Mouse (Mus musculus) brain, embryonic 14.5 days (tissue): Measurements from ENCODE around the gene Ndufb11. TPM values are rescaled to one million over a fixed set of nuclear protein-coding genes. Genes with fewer than 3 reads are reported as not detected.

ENCODE experiments used
- DNase-seq: peaks from one replicate; pipeline ENCODE4 v3.0.0-alpha.2; 2011; ENCODE audit warnings: low read depth
- CTCF ChIP-seq: fragments of 200-500 bp; IDR thresholded peaks from 2 replicates; pipeline ENCODE4 v1.5.1; 2012; ENCODE audit warnings: inconsistent platforms, mild to moderate bottlenecking, moderate library complexity, borderline replicate concordance; ENCODE audit not compliant: insufficient read depth, insufficient read length; ENCODE audit errors: extremely low read depth
- POLR2A ChIP-seq: fragments of 200-500 bp; IDR thresholded peaks from 2 replicates; pipeline ENCODE4 v1.6.1; 2012; ENCODE audit warnings: mild to moderate bottlenecking, inconsistent platforms, borderline replicate concordance; ENCODE audit not compliant: poor library complexity, insufficient read depth, insufficient read length, severe bottlenecking; ENCODE audit errors: extremely low read depth
- polyA plus RNA-seq: library from polyadenylated mRNA; depleted of rRNA; stranded (reverse); fragments of >200 nt; gene quantifications from 2 replicates; pipeline ENCODE4 v1.2.3, GENCODE M21; 2012; rRNA removed

Ndufb11 gene
- polyA plus RNA-seq, 1 experiment = 131 TPM

GRCm38 (mm10) chrX:20608500-20608899 lies 8.9 kb downstream of the Ndufb11 start:
- TF ChIP-seq POLR2A (no peak), CTCF (no peak)
- no peak for DNase-seq

- DNase-seq = peak; percentile 12
- TF ChIP-seq POLR2A = no peak
- no peak for TF ChIP-seq CTCF
These were observed 29.5 kb downstream of the Ndufb11 start for GRCm38 (mm10) chrX:20587968-20588367.

- DNase-seq = no peak
- TF ChIP-seq CTCF (no peak), POLR2A (no peak)
These were observed 43.5 kb downstream of the Ndufb11 start for GRCm38 (mm10) chrX:20573927-20574326.

- TF ChIP-seq POLR2A = no peak
- no peak for TF ChIP-seq CTCF
- DNase-seq = no peak
These were observed 44.7 kb downstream of the Ndufb11 start for GRCm38 (mm10) chrX:20572683-20573082.

- peak; percentile 44 for DNase-seq
- no peak for TF ChIP-seq CTCF
- no peak for TF ChIP-seq POLR2A
These were observed 46.4 kb downstream of the Ndufb11 start for GRCm38 (mm10) chrX:20571024-20571423.

Other genes with a start within 250 kb of the Ndufb11 start
- gene Jade3, start 191.9 kb downstream of the Ndufb11 start, polyA plus RNA-seq = 9.5 and 10.3 TPM in 2 replicates
- gene Rgn, start 67.8 kb downstream of the Ndufb11 start, polyA plus RNA-seq = 0.22 and 0.24 TPM in 2 replicates
- 83.1 and 91.0 TPM in 2 replicates for gene Rbm10, start 116 bp downstream of the Ndufb11 start, polyA plus RNA-seq
- 580 and 611 TPM in 2 replicates for gene Uba1, start 40.7 kb upstream of the Ndufb11 start, polyA plus RNA-seq
- 251 and 271 TPM in 2 replicates for gene Cdk16, start 70.3 kb upstream of the Ndufb11 start, polyA plus RNA-seq
- gene Usp11, start 86.3 kb upstream of the Ndufb11 start, polyA plus RNA-seq = 110 and 114 TPM in 2 replicates
- gene Araf, start 180.2 kb upstream of the Ndufb11 start, polyA plus RNA-seq = 229 and 263 TPM in 2 replicates